Mouse (Mus musculus) embryonic facial prominence, embryonic 15.5 days (tissue): ENCODE measurements around the gene Gm20388. TPM values are rescaled to one million over a fixed set of nuclear protein-coding genes. Genes with fewer than 3 reads are reported as not detected.
A peak's percentile ranks its signal among the peaks of the same experiment; 100 is the strongest.

Experiments
- ATAC-seq: fragments of 200-750 bp; cut with Nextera tagmentation; 2 replicates; pipeline ENCODE4 v1.8.0; 2017; ENCODE audit warnings: low read depth, moderate TSS enrichment; ENCODE audit not compliant: insufficient number of reproducible peaks, low FRiP score, low TSS enrichment
- H3K27ac ChIP-seq: fragments of 300-500 bp; sonication (generic); replicated peaks from 2 replicates; pipeline ENCODE4 v1.5.1; 2015; ENCODE audit warnings: mild to moderate bottlenecking, inconsistent platforms
- H3K27me3 ChIP-seq: fragments of 300-500 bp; sonication (generic); 2 replicates; pipeline ENCODE4 v1.6.1; 2015; ENCODE audit warnings: inconsistent platforms
- H3K36me3 ChIP-seq: fragments of 300-500 bp; sonication (generic); 2 replicates; pipeline ENCODE4 v1.6.1; 2015; ENCODE audit warnings: mild to moderate bottlenecking, inconsistent platforms
- H3K4me1 ChIP-seq: fragments of 300-500 bp; sonication (generic); 2 replicates; pipeline ENCODE4 v1.6.1; 2015; ENCODE audit warnings: inconsistent platforms
- H3K4me2 ChIP-seq: fragments of 300-500 bp; sonication (generic); replicated peaks from 2 replicates; pipeline ENCODE4 v1.6.1; 2015; ENCODE audit warnings: mild to moderate bottlenecking, inconsistent platforms
- H3K4me3 ChIP-seq: fragments of 300-500 bp; sonication (generic); replicated peaks from 2 replicates; pipeline ENCODE4 v1.5.1; 2015; ENCODE audit warnings: mild to moderate bottlenecking, inconsistent platforms
- H3K9ac ChIP-seq: fragments of 300-500 bp; sonication (generic); 2 replicates; pipeline ENCODE4 v1.6.1; 2015; ENCODE audit warnings: inconsistent platforms
- H3K9me3 ChIP-seq: fragments of 300-500 bp; sonication (generic); replicated peaks from 2 replicates; pipeline ENCODE4 v1.6.1; 2016; ENCODE audit warnings: inconsistent platforms
- WGBS: fragments of 180-500 bp; shearing (Covaris S2); methylation state at CpG from one replicate; pipeline ENCODE4 v1.1.7; 2015; 5-methylcytosine and 5-hydroxymethylcytosine counted together
- polyA plus RNA-seq: library from polyadenylated mRNA; unstranded; fragments of >200 nt; fragmentation: Nextera tagmentation; extraction: Ambion mirVana; gene quantifications from 2 replicates; pipeline ENCODE4 v1.2.1, GENCODE M21; 2015

The Gm20388 gene
- polyA plus RNA-seq, 1 experiment from 2014 or later, result 8.0 TPM

- H3K9me3 ChIP-seq, result no peaks in the 10 kb centered on the region
- H3K36me3 ChIP-seq, result no peaks in the 10 kb centered on the region
- WGBS, result 21% methylated on average over 18 of the region's 18 CpGs
- H3K27me3 ChIP-seq, result no peaks in the 10 kb centered on the region
- peaks cover 7% of the 10 kb centered on the region; the same call in 1 of the 2 replicates for H3K4me1 ChIP-seq
- 0 out of 2 replicates have a peak, but pooled peaks have one; percentile 36 for ATAC-seq
- no peak overlapping the region for H3K4me3 ChIP-seq
- H3K9ac ChIP-seq, result no peak overlapping the region
- H3K27ac ChIP-seq, result no peak overlapping the region
- H3K4me2 ChIP-seq, result peak overlapping the region; percentile 31
These were observed 3771.6 kb downstream of the Gm20388 start for GRCm38 (mm10) chr8:123682073-123682761.

GRCm38 (mm10) chr8:123683321-123683720, 3772.7 kb downstream of the Gm20388 start:
- peaks cover 7% of the 10 kb centered on the region; the same call in 1 of the 2 replicates for H3K4me1 ChIP-seq
- H3K4me2 ChIP-seq, result no peak overlapping the region
- H3K9ac ChIP-seq, result no peak overlapping the region
- H3K36me3 ChIP-seq, result no peaks in the 10 kb centered on the region
- no peaks in the 10 kb centered on the region for H3K9me3 ChIP-seq
- H3K4me3 ChIP-seq, result no peak overlapping the region
- no peak for ATAC-seq
- H3K27ac ChIP-seq, result no peak overlapping the region
- H3K27me3 ChIP-seq, result no peaks in the 10 kb centered on the region
- 64% methylated on average over 7 of the region's 7 CpGs for WGBS

DNA sequence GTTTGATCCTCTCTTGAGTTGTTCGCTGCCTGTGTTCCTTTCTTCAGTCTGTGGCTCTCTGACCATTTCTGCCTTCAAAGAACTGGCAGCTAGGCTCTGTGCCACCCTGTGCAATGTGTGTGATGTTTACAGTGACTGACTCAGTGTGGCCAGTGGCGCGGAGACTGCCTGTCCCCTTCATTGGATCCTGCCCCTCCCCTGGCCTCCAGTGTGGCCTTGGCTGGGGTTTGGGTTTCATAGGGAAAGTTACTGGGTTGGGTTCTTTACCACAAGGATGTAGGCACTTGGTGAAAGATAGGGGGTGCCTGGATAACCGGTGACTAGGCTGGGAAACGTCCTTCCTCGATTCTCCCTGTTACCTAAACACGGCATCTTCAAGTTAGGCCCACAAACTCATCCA, 3774.2 kb downstream of the Gm20388 start:
- 77% methylated on average over 7 of the region's 7 CpGs for WGBS
- Histone ChIP-seq H3K27ac (no peak overlapping the region), H3K4me3 (no peak overlapping the region), H3K36me3 (no peaks in the 10 kb centered on the region), H3K4me2 (no peak overlapping the region), H3K9ac (no peak overlapping the region), H3K27me3 (no peaks in the 10 kb centered on the region), H3K9me3 (no peaks in the 10 kb centered on the region), H3K4me1 (peaks cover 7% of the 10 kb centered on the region; the same call in 1 of the 2 replicates)
- no peak for ATAC-seq

GRCm38 (mm10) chr8:123685477-123685876, 3774.8 kb downstream of the Gm20388 start:
- no peak overlapping the region for H3K4me2 ChIP-seq
- H3K9ac ChIP-seq, result no peak overlapping the region
- H3K27me3 ChIP-seq, result no peaks in the 10 kb centered on the region
- H3K4me3 ChIP-seq, result no peak overlapping the region
- H3K9me3 ChIP-seq, result no peaks in the 10 kb centered on the region
- no peak for ATAC-seq
- H3K36me3 ChIP-seq, result no peaks in the 10 kb centered on the region
- H3K27ac ChIP-seq, result no peak overlapping the region
- 77% methylated on average over 4 of the region's 4 CpGs for WGBS
- H3K4me1 ChIP-seq, result peaks cover 7% of the 10 kb centered on the region; the same call in 1 of the 2 replicates

DNA sequence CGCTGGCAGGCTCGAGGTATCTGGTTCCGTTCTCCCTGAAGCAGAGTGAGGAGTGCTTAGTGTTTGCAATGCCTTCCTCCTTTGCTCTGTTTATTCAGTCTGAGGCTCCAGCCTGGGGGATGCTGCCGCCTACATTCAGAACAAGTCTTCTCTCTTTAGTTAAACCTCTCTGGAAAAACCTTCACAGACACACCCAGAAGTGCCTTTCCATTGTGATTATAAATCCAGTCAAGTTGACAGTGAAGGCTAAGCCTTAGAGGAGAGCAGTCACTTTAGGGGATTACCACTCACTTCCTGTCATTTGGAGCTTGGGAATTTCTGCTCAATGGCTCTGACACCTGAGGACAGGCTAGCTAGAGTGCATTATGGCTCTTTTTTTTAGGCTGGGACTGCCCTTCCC, 3777.2 kb downstream of the Gm20388 start:
- H3K4me2 ChIP-seq, result no peak overlapping the region
- H3K4me1 ChIP-seq, result no peaks in the 10 kb centered on the region
- no peak overlapping the region for H3K4me3 ChIP-seq
- H3K9ac ChIP-seq, result no peak overlapping the region
- H3K9me3 ChIP-seq, result no peaks in the 10 kb centered on the region
- no peak for ATAC-seq
- WGBS, result 39% methylated on average over 4 of the region's 4 CpGs
- H3K27me3 ChIP-seq, result no peaks in the 10 kb centered on the region
- H3K36me3 ChIP-seq, result no peaks in the 10 kb centered on the region
- no peak overlapping the region for H3K27ac ChIP-seq

DNA sequence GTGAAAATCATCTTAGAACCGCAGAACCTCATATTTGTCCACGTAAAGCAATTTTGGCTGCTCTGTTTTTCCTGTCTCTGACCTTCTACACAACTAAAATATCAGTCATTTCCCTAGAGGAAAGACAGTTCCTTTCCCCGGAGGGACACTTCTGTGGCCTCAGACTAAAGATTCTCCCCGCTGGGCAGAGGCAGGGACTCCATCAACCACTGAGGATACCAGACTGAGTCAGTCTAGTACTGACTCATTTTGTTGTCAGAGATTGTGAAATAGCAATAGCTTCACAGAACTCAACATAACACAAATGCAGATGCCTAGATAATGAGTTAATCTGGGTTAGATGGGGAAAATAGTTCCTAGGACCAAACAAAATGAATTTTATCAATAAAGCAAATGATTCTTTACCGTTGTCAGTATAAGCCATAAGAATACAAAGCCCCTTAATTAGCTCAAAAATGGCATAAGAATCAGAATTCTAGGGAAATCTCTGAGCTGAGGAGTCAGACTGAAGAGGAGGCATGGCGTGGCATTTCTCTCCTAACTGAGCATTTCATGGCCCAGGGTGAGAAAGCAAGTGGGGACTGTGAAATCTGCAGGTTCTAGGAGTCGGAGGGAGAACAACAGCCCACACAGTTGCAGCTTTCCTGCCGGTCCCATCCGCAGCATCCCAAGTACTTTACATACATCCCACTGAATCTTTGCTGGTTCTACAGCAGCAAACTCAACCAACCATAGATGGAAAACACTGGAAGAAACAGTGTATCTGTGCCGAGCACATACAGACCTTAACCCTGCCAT, 3781.7 kb downstream of the Gm20388 start:
- Histone ChIP-seq H3K27ac (no peak overlapping the region), H3K27me3 (0 out of 2 replicates have a peak, but pooled peaks cover 3% of the 10 kb centered on the region), H3K9ac (no peak overlapping the region), H3K4me3 (no peak overlapping the region), H3K36me3 (no peaks in the 10 kb centered on the region), H3K4me1 (peaks cover 2% of the 10 kb centered on the region; the same call in 1 of the 2 replicates), H3K4me2 (no peak overlapping the region), H3K9me3 (no peaks in the 10 kb centered on the region)
- ATAC-seq, result no peak
- WGBS, result 80% methylated on average over 10 of the region's 10 CpGs

- H3K9me3 ChIP-seq, result no peaks in the 10 kb centered on the region
- no peak overlapping the region for H3K27ac ChIP-seq
- H3K4me2 ChIP-seq, result no peak overlapping the region
- H3K27me3 ChIP-seq, result 0 out of 2 replicates have a peak, but pooled peaks cover 3% of the 10 kb centered on the region
- ATAC-seq, result no peak
- H3K4me1 ChIP-seq, result peaks cover 18% of the 10 kb centered on the region
- H3K36me3 ChIP-seq, result no peaks in the 10 kb centered on the region
- no peak overlapping the region for H3K4me3 ChIP-seq
- 61% methylated on average over 9 of the region's 9 CpGs for WGBS
- H3K9ac ChIP-seq, result no peak overlapping the region
These were observed 3785.5 kb downstream of the Gm20388 start for GRCm38 (mm10) chr8:123696167-123696566.

DNA sequence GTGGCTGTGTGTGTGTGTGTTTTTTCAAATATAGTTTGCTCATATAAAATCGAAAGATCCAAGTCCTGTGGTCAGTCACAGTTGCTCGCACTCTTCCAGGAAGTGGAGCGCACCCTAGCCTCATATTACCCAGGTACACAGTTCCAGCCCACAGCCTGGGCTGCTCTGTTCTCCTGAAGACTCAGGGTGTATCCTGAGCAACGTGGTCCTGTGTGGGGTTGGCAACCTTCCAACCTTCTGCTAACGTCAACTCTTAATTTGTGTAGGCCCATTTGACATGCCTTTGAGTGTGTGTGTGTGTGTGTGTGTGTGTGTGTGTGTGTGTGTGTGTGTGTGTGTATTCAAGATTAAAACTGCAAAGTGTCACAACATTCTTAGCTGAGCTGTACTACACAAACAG, 3786.7 kb downstream of the Gm20388 start:
- 0 out of 2 replicates have a peak, but pooled peaks have one; percentile 15 for ATAC-seq
- H3K36me3 ChIP-seq, result no peaks in the 10 kb centered on the region
- H3K9ac ChIP-seq, result no peak overlapping the region
- no peak overlapping the region for H3K4me2 ChIP-seq
- 45% methylated on average over 5 of the region's 5 CpGs for WGBS
- no peaks in the 10 kb centered on the region for H3K9me3 ChIP-seq
- peaks cover 28% of the 10 kb centered on the region for H3K4me1 ChIP-seq
- H3K27ac ChIP-seq, result no peak overlapping the region
- 0 out of 2 replicates have a peak, but pooled peaks cover 3% of the 10 kb centered on the region for H3K27me3 ChIP-seq
- H3K4me3 ChIP-seq, result no peak overlapping the region

- Histone ChIP-seq H3K9ac (no peak overlapping the region), H3K36me3 (no peaks in the 10 kb centered on the region), H3K27me3 (0 out of 2 replicates have a peak, but pooled peaks cover 3% of the 10 kb centered on the region), H3K9me3 (no peaks in the 10 kb centered on the region), H3K4me1 (peaks cover 31% of the 10 kb centered on the region), H3K27ac (peak overlapping the region; percentile 11; the same call in 1 of the 2 replicates), H3K4me2 (0 out of 2 replicates have a peak overlapping the region, but pooled peaks have one; percentile 4), H3K4me3 (no peak overlapping the region)
- WGBS, result 22% methylated on average over 12 of the region's 12 CpGs
- ATAC-seq, result no peak
These were observed 3789.9 kb downstream of the Gm20388 start for GRCm38 (mm10) chr8:123700399-123701070.

- no peak for ATAC-seq
- Histone ChIP-seq H3K9me3 (no peaks in the 10 kb centered on the region), H3K4me2 (no peak overlapping the region), H3K4me3 (no peak overlapping the region), H3K36me3 (no peaks in the 10 kb centered on the region), H3K4me1 (peaks cover 31% of the 10 kb centered on the region), H3K27ac (no peak overlapping the region), H3K27me3 (no peaks in the 10 kb centered on the region), H3K9ac (no peak overlapping the region)
- 44% methylated on average over 15 of the region's 15 CpGs for WGBS
These were observed 3791.4 kb downstream of the Gm20388 start for GRCm38 (mm10) chr8:123701952-123702587.
